Mouse (Mus musculus) megakaryocyte, adult 5-6 weeks (primary cell): ENCODE data around the gene Rnf215. TPM values are rescaled to one million over a fixed set of nuclear protein-coding genes. Genes with fewer than 3 reads are reported as not detected.
"Not testable (repeated sequence)": the region's sequence is repeated elsewhere in the genome, so short reads cannot be mapped to it uniquely, and the experiment has no call there.

Source experiments
- ATAC-seq: 2 replicates; pipeline ENCODE4 v1.8.0; 2016; ENCODE audit warnings: mild to moderate bottlenecking, inconsistent platforms; ENCODE audit not compliant: poor library complexity, severe bottlenecking
- total RNA-seq, 2 experiments: library from RNA; stranded (forward) in 1 of 2; stranded (reverse) in 1 of 2; fragments of 153-499, 151-499 nt in 1 of 2; fragments of 221-1000, 200-1000 nt in 1 of 2; gene quantifications; 2 replicates each; pipeline versions ENCODE4 v1.2.3 to v1.2.4; 2015 to 2017

Gene Rnf215
- total RNA-seq (2015) (6.3 and 7.7 TPM in 2 replicates), total RNA-seq (2017) (12.8 and 14.8 TPM in 2 replicates)

GRCm38 (mm10) chr11:4134986-4135935 lies at the start of gene Rnf215:
Gene Rnf215, plus strand, starts transcription at chr11:4135202.
- ATAC-seq = peak; percentile 93

DNA sequence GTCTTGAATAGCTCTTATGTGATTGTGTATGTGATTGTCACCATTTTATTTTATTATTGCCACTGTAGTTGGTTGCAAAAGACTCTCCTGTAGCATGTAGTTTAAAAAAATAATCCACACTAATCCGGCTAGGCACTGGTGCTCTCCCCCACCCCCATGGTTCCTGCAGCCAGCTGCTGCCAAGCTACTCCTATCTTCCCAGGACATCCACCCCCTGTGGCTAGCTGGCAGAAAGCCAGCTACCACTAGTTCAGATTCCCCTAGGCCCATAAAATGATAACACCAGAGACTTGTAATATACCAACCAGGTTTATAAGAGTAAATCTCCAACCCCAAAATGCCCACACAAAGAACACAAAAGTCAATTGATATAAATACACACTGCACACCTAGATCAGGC lies 48.8 kb upstream of the Rnf215 start:
- no peak for ATAC-seq

DNA sequence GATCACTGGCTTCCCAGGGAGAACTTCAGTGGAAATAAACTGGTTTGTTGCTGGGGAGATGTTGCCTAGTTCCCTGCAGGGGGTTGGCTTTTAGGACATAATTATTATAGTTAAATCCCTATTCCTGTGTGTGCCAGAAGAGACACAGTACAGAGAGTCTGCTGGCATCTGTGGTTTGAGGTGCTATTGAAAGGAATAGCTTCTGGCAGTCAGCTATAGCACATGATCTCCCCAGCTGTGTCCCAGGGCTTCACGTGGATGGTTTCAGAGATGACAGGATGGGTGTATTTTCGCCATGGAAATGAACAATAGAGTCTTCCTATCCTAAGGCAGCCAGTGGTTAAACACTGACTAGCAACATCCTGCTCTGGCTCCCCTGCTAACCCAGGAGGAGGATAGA lies 47.7 kb upstream of the Rnf215 start:
- ATAC-seq = no peak

- ATAC-seq = no peak
Observed at GRCm38 (mm10) chr11:4093459-4094377, 41.3 kb upstream of the Rnf215 start.

GRCm38 (mm10) chr11:4094378-4095170 lies 40.4 kb upstream of the Rnf215 start:
- ATAC-seq = 0 out of 2 replicates have a peak, but pooled peaks have one; percentile 17

GRCm38 (mm10) chr11:4095171-4096053 lies 39.6 kb upstream of the Rnf215 start, which contains the start of gene Mtfp1:
Gene Mtfp1, minus strand, starts transcription at chr11:4095445.
- ATAC-seq = peak; percentile 23

DNA sequence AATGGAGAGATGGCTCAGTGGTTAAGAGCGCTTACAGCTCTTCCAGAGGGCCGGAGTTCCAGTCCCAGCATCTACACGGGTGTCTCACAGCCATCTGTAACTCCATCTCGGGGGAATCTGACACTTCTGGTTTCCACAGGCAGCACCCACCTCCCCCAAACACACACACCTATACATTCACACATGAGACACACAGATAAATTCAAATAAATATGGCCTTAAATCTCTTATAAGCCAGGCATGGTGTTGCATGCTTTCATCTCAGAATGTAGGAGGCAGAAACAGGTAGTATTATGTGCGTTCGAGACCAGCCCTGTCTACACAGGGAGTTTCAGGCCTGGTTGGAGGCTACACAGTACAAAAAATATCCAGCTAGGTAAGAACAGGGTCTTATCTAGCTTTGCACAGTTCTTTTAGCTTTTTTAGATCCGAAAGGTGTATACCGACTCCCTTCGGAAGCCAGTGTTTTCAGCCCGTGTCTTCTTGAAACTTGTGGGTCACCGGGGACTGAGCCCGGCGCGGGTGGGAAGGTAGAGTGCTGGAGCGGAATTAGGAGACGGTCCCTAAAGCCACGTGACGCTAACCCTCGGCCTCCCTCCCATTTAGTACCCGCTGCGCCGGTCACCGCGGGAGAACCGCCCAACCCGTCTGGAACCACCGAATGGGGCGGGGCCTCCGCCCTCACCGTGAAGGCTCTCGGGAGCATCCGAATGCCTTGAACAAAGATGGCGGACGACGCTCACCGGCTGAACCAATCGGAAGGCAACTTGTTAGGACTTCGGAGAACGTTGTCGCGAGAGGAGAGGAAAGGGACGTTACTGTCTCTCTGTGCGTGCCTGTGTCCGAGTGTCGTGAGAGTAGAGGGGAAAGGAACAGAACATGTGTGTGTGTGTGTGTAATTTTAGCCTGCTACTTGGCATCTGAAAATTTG lies 38.7 kb upstream of the Rnf215 start:
- peak; percentile 94 for ATAC-seq

GRCm38 (mm10) chr11:4097091-4097621 lies 37.8 kb upstream of the Rnf215 start:
- no peak for ATAC-seq

DNA sequence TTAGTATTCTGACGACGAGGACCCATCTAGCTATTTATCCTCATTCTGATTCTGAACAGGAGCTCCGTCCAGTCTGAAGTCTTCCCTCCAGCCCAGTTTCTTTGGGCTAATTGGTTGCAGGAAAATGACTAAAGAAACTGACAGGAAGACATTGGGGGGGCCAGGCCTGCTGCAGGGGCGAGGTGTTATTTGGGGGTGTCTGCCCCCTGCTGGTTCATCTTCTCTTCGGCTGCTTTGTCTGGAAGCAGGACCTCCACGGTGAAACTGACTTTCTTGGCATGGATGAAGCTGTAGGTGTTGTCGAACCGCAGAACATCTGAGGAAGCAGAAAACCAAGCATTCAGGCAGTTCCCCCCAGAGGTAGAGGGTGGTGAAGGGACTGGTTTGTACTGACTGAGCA lies 36.9 kb upstream of the Rnf215 start:
- ATAC-seq = no peak

GRCm38 (mm10) chr11:4098816-4099215 lies 36.2 kb upstream of the Rnf215 start:
- ATAC-seq = no peak

DNA sequence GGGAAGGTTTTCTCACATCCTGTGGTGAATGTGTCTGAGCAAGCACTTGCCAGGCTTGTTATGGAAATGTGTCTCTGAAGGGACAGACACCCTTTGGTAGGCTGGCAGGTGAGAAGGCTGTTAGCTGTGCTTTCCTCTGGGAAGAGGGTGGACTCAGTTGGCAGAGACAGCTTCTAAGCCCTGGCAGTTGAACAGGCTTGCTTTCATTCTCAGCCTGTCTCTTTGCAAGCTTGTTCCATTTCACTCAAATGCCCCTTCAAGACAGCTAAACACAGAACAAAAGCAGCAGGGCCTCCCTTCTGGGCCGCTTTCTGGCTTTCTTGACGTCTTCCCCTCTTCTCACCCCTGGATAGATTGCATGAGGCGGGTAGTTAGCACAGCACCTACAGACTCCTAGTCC lies 35.6 kb upstream of the Rnf215 start:
- no peak for ATAC-seq

DNA sequence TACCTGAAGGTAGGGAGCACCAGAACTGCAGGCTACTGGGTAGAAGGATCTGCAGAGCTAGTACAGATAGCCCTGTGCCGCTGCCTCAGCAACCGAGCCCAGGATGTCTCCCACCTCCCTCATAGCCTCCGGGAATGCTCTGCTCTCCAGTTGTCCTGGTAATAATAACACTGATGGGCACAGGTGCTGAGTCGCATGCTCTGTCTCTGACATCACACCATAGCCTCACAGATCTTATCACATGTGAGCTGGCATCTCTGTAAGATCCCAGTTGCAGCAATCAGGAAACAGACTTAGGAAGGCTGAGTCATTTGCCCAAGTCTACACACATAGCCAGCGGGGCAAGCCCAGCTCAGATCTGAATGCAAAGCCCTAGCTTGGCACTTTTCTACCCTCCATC lies 33.2 kb upstream of the Rnf215 start:
- ATAC-seq = no peak

GRCm38 (mm10) chr11:4103522-4103921 lies 31.5 kb upstream of the Rnf215 start:
- ATAC-seq = no peak

DNA sequence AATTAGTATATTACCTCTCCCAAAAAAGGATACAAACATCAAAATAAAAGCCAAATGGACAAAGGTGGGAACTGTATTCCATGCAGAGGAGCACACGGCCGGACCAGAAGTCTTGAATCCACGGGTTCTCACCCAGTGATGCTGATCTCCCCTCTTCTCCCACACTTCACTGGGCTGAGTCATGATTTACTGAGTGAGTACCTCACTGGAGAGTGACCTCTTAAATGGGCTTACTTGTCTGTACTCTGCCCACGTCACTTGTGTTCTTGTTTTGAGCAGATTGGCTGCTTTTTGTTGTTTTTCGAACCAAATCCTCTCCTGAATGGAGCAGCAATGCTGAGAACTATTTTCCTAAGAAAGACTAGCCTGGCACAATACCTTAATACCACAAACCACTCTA lies 30.0 kb upstream of the Rnf215 start:
- ATAC-seq = no peak

GRCm38 (mm10) chr11:4105444-4105843 lies 29.6 kb upstream of the Rnf215 start:
- ATAC-seq = no peak

- not testable (repeated sequence) for ATAC-seq
Observed at GRCm38 (mm10) chr11:4107901-4108300, 27.1 kb upstream of the Rnf215 start.

GRCm38 (mm10) chr11:4108691-4109090 lies 26.3 kb upstream of the Rnf215 start:
- no peak for ATAC-seq

- no peak for ATAC-seq
Observed at GRCm38 (mm10) chr11:4112033-4112432, 23.0 kb upstream of the Rnf215 start.
